Mouse (Mus musculus) B cell, adult 2 months (primary cell): Measurements from ENCODE around the gene Scn8a.
A peak's percentile ranks its signal among the peaks of the same experiment; 100 is the strongest.

ENCODE experiments used
- DNase-seq, 2 experiments: peaks; one replicate each; pipeline ENCODE4 v3.0.0; 2022

Gene Scn8a

GRCm38 (mm10) chr15:101075656-101076055 lies 206.0 kb downstream of the Scn8a start:
- DNase-seq, result no peak

DNA sequence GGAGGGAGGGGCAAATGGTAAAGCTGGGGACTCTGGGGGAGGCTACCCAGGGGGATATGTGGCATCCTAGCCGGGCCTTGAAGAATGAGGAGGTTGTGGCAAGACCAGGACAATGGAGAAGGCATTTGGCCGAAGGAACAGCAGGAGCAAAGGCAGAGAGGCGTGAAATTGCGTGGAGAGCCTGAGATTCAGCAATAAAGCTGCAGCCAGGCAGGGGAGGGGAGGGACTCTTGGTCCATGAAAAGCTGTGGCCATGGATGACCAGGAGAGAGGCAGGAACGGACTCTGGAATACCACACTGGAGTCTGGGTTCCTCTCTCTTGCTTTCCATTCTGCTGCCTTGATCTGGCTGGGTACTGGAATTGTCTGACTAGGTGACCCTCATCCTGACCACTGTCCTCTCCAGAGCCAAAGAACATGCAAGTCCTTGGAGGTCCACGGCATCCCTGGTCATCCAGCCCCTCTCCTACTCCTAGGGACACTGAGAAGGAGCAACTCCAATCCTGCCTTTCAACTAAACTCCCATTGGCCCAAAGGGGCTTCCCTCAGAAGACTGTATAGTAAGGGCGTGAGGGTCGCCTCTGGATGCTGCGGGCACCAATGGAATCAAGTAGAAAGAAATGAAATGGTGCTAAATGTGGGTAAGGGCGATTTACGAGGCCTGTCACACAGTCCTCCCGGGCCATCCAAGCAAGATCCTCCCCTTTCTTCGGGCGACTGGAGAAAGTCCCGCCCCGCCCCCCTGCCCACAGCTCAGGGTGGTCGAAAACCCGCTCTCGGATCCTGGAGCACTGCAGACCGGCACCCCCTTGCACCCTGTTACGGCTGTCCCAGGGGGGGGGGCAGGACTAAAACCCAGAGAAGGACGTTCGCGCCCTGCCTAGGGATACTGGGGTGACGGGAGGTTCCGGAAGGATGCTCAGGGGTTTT lies 206.7 kb downstream of the Scn8a start:
- no peak for DNase-seq

DNA sequence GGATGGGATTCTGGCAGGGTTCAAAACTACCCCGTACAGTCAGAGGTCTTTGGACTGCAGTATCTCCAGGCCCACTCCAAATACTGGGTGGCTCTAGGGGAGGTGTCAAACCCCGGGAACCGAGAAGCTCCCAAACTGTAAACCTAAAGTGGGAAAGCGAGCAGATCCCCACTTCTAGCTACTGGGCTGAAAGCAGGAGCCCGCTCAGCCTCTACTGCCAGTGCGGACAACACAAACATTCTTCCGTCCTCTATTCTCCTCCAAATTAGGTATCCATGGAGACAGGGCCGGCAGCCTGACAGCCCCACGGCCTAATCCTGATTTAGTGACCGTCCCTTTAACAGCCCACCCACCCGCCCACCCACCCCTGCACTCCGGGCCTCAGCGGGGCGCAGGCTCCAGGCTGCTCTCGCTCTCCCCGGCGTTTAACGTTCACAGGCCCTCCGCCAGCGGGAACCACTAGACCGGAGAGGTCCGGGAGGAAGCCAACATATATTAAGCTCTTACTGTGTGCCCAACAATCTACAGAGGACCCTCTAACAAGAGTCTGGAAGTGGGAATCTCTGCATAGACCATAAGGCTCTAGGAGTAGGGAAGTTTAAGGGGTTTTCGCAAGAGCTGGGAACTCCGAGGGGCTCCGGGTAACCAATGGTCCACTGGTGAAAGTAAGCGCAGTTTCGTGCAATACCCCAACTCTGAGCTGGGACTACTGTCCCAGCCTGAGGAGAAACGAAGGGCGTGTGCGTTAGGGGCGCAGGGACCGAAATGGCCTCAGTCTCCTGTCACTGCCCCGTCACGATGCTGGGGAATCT lies 207.5 kb downstream of the Scn8a start:
- DNase-seq, result no peak

GRCm38 (mm10) chr15:101077813-101078730 lies 208.4 kb downstream of the Scn8a start, which contains the start of gene Fignl2:
TSS of gene Fignl2 (minus strand) at chr15:101078567.
- no peak for DNase-seq

DNA sequence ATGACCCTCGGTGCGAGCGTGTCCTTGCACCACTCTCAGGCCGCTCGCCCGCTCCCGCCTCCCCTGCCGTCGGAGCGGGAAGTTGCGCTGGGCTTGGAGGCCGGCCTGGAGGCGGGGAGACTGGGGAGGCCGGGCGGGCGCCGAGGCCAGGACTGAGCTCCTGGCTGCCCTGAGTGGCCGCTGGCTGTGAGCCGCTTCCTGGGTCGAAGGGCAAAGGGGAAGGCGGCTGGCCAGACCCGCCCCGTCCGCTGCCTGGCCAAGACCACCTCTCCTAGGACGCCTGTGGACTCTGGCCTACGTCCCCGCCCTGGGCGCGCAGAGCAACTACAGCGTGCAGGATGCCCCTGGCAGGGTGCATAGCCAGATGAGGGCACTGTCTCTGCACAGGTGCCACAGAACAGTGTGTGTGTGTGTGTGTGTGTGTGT lies 209.1 kb downstream of the Scn8a start:
- peak in 1 of 2 experiments; percentile 8 for DNase-seq

GRCm38 (mm10) chr15:101080031-101080520 lies 210.4 kb downstream of the Scn8a start:
- DNase-seq, result no peak

DNA sequence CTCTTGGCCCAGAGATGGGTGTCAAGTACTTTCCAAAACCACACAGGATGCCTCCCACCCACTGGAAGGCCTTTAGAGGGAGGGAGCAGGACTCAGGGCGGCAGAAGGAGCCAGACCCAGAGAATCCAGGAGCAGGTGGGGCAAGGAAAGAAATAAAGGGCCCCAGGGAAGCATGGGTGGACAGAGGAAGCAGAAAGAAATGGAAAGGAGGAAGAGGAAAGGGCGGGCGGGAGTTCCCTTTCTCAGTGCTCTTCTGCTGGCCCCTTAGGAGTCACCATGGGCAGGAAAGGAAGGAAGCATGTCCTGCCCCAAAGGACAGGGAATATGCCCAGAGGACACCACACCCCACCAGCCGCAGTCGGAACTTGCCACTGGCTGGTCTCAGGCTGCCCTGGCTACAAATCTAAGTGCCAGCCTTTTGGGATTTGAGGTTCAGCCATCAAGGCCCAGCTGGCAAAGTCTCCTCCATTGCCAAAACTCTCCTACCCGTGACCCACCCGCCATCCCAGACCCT lies 211.4 kb downstream of the Scn8a start:
- no peak for DNase-seq

DNA sequence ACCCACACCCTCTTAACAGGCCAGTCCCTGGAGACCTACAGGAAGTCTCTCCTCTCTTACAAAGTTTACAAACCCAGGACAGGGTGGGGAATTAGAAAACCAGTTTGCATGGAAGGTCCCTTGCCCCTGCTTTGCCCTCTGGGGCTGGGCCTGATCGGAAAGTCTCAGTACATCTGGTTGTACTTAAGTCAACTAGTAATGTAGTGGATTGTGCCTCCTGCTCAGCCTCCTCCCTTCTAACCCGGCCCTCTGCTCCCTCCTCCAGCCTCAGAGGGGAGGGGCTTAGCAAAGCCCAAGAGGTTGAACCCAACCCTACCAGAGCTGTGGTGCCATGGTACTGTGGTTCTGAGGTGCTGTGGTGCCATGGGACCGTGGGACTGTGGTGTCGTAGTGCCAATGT lies 212.6 kb downstream of the Scn8a start:
- no peak for DNase-seq

DNA sequence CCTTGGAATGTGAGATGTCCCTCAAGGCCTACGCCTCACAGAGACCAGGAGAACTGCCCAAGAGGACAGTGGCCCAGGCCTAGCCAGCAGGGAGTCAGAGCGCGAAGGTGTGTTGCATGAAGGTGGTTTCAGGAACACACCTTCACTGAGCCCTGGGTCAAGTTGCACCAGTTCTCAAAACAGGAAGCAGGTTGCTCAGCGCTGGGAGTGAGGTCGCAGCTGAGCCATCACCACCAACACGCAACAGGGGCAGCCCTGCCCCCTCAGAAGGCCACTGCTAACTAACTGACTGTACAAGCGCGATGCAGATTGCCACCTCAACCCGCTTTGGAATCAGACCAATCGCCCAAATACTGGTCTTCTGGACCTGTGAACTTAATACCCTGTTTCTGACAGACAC lies 214.8 kb downstream of the Scn8a start:
- no peak for DNase-seq

GRCm38 (mm10) chr15:101086451-101086850 lies 216.8 kb downstream of the Scn8a start:
- DNase-seq, result no peak

DNA sequence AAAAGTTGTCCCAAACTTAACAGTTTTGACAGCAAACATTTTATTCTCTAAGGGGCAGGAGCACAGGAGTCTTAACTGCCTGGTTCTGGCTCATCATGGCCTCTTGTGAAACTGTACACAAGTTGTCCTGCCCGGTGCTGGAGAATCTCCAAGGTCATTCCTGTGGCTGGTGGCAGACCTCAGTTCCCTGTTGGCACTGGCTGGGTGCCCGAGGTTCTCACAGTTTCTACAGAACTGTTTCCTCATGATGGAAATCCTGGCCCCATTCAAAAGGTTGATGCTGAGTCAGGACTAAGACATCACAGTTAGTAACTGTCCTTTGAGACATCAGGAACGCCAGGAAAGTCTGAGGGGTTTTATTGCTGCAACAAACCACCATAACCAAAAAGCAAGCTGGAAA lies 217.3 kb downstream of the Scn8a start:
- no peak for DNase-seq

DNA sequence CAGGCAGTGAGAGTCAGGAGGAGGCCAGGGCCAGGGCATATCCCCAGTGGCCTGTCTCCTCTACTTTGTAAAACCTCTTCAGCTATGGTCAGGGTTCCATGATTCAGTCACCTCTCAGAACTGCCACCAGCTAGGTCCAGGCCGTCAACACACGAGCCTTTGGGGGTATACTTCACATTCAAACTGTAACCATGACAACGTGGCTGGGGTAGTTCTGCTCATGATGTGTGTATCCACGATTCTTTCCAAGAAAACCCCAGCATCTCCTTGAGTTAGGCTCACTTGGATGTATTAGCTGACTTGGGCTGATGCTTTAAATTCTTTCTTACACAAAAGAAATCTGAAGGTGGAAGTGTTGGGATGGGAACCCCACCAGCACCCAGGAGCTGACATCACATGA lies 218.6 kb downstream of the Scn8a start:
- no peak for DNase-seq

DNA sequence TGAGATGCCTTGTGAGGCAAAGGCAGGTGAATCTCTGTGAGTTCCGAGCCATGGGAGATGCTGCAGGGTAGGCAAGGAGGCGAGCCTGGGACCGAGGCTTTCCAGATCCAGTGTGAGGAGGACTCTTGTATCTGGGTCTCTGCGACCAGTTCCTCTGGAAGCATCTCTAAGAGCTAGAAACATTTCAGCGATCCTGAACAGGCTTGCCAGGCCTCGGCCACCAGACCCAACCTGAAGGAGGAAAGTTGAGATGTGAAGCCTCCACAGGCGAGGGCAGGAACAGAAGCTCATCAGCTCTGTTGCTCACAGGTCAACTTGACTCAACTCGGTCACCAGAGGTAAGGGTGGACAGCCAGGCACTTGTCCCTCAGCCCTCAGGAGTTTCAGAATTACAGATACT lies 221.9 kb downstream of the Scn8a start:
- no peak for DNase-seq

- DNase-seq, result no peak
Measured at GRCm38 (mm10) chr15:101092121-101092828, 222.6 kb downstream of the Scn8a start.

GRCm38 (mm10) chr15:101092829-101093648 lies 223.4 kb downstream of the Scn8a start:
- no peak for DNase-seq

DNA sequence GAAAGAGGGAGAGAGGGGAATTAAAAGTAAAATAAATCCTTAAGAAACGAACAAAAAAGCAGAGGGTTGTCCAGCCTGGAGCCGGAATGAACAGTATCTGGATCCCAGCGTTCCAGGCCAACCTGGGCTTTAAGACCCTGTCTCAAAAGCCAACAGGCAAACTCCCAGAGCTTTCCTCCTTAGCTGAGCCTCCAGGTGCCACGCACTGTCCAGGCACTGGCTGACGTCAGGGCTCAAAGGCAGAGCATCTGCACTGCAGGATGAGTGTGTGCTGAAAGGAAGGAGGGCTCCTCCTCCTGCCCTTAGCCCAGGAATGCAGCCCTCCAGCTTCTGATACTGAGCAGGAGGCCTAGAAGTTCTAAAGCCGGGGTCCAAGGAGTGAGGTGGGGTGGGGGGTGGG lies 224.3 kb downstream of the Scn8a start:
- DNase-seq, result no peak

- no peak for DNase-seq
Measured at GRCm38 (mm10) chr15:101094979-101095378, 225.3 kb downstream of the Scn8a start.

- no peak for DNase-seq
Measured at GRCm38 (mm10) chr15:101095392-101095791, 225.7 kb downstream of the Scn8a start.
